Mouse (Mus musculus) hindbrain, embryonic 12.5 days (tissue): ENCODE results near the gene Olfr1290. TPM values are rescaled to one million over a fixed set of nuclear protein-coding genes. Genes with fewer than 3 reads are reported as not detected.

Experiments
- ATAC-seq: fragments of 200-750 bp; cut with Nextera tagmentation; 2 replicates; pipeline ENCODE4 v1.8.0; 2017; ENCODE audit warnings: moderate TSS enrichment; ENCODE audit not compliant: low FRiP score
- H3K27ac ChIP-seq: fragments of 300-500 bp; sonication (generic); 2 replicates; pipeline ENCODE4 v1.5.1; 2016; ENCODE audit warnings: mild to moderate bottlenecking
- H3K27me3 ChIP-seq: fragments of 300-500 bp; sonication (generic); 2 replicates; pipeline ENCODE4 v1.6.1; 2016; ENCODE audit warnings: mild to moderate bottlenecking
- H3K36me3 ChIP-seq: fragments of 300-500 bp; sonication (generic); 2 replicates; pipeline ENCODE4 v1.6.1; 2016; ENCODE audit warnings: mild to moderate bottlenecking
- H3K4me1 ChIP-seq: fragments of 300-500 bp; sonication (generic); 2 replicates; pipeline ENCODE4 v1.6.1; 2016
- H3K4me2 ChIP-seq: fragments of 300-500 bp; sonication (generic); replicated peaks from 2 replicates; pipeline ENCODE4 v1.6.1; 2016; ENCODE audit warnings: mild to moderate bottlenecking
- H3K4me3 ChIP-seq: fragments of 300-500 bp; sonication (generic); 2 replicates; pipeline ENCODE4 v1.5.1; 2016; ENCODE audit warnings: mild to moderate bottlenecking
- H3K9ac ChIP-seq: fragments of 300-500 bp; sonication (generic); 2 replicates; pipeline ENCODE4 v1.6.1; 2016; ENCODE audit warnings: mild to moderate bottlenecking, moderate library complexity
- H3K9me3 ChIP-seq: fragments of 300-500 bp; sonication (generic); replicated peaks from 2 replicates; pipeline ENCODE4 v1.6.1; 2016; ENCODE audit warnings: mild to moderate bottlenecking
- WGBS: fragments of 180-500 bp; shearing (Covaris S2); methylation state at CpG from one replicate; pipeline ENCODE4 v1.1.7; 2016; 5-methylcytosine and 5-hydroxymethylcytosine counted together
- polyA plus RNA-seq: library from polyadenylated mRNA; unstranded; fragments of >200 nt; fragmentation: Nextera tagmentation; extraction: Ambion mirVana; gene quantifications from 2 replicates; pipeline ENCODE4 v1.2.1, GENCODE M21; 2016

The Olfr1290 gene
- polyA plus RNA-seq = not detected in 2 replicates

DNA sequence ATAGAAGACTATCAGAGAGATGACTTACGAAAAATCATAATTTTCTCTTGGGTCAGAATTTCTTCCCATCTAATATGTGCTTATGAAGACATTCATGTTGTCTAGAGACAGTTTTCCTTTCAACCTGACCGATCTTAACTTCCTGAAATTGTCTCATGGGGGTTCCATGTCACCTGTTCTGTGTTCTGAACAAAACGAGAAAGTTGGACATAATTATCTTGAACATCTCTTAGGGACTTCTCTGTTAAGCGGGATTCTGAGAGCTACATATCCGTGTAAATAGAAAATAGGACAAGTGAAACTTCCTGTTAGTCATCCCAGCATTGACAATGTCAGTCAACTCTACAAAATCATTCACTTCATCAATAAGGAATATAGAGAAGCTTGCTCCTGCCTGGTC is at the start of gene Olfr1290:
Gene Olfr1290, minus strand, starts transcription at position 101 of the 400 bp plus-strand sequence.
- no peak for ATAC-seq
- Histone ChIP-seq H3K27me3 (no peaks in the 10 kb centered on the region), H3K9me3 (no peaks in the 10 kb centered on the region), H3K9ac (no peak within 1 kb of the TSS), H3K27ac (no peak within 1 kb of the TSS), H3K4me1 (no peaks in the 10 kb centered on the region), H3K4me3 (no peak within 1 kb of the TSS), H3K4me2 (no peak within 1 kb of the TSS), H3K36me3 (no peaks in the 10 kb centered on the region)
- 83% methylated on average over 5 of the region's 5 CpGs for WGBS

DNA sequence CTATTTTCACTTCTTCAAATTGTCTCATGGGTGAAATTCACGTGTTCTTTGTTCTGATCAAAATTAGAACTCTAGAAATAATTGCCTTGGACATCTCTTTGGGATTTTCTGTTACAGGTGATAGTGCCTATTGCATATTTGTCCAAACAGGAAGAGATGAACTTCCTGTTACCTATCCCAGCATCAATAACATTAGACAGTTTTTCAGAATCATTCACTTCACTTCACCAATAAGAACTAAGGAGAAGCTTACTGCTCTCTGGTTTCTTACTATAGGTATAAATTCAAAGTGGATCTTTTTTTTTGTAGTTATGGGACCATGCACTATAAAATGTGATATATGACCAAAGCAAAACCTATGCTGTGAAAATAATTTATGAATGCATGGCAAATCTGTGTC is 46.6 kb upstream of the Olfr1290 start, which contains the start of gene Olfr1294:
Gene Olfr1294, minus strand, starts transcription at position 101 of the 400 bp plus-strand sequence.
- 69% methylated on average over 1 of the region's 1 CpGs for WGBS
- ATAC-seq = no peak
- no peaks in the 10 kb centered on the region for H3K9me3 ChIP-seq

DNA sequence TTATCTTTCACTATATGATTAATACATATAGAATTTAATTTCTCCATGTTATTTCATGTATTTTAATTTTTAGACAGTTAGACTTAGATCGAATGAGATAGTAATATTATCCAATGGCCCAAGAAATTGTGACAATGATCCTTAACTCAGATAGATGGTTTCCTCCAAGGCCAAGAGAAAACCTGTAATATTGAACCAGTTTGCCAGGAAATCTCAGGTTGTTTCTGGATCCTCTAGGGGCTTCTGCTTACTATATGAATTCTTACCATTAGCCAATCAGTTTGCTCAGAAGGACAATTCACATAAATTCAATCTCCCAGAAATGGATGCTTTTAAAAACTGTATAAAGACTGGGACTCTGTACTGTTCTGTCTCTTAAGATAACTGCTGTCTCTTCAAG is 31.3 kb upstream of the Olfr1290 start, which contains the start of gene Olfr1293-ps:
Gene Olfr1293-ps, plus strand, starts transcription at position 301 of the 400 bp plus-strand sequence.
- WGBS = 86% methylated on average over 1 of the region's 1 CpGs
- Histone ChIP-seq H3K36me3 (no peaks in the 10 kb centered on the region), H3K9ac (no peak within 1 kb of the TSS), H3K4me2 (no peak within 1 kb of the TSS), H3K9me3 (0 out of 2 replicates have a peak, but pooled peaks cover 5% of the 10 kb centered on the region), H3K4me1 (no peaks in the 10 kb centered on the region), H3K4me3 (no peak within 1 kb of the TSS), H3K27me3 (no peaks in the 10 kb centered on the region), H3K27ac (no peak within 1 kb of the TSS)
- ATAC-seq = no peak

More for the DNA sequence above, 46.6 kb upstream of the Olfr1290 start, which contains the start of gene Olfr1294:
- H3K27me3 ChIP-seq = no peaks in the 10 kb centered on the region
- H3K4me2 ChIP-seq = no peak within 1 kb of the TSS
- H3K4me1 ChIP-seq = no peaks in the 10 kb centered on the region
- H3K4me3 ChIP-seq = no peak within 1 kb of the TSS
- H3K27ac ChIP-seq = no peak within 1 kb of the TSS
- no peak within 1 kb of the TSS for H3K9ac ChIP-seq
- no peaks in the 10 kb centered on the region for H3K36me3 ChIP-seq

DNA sequence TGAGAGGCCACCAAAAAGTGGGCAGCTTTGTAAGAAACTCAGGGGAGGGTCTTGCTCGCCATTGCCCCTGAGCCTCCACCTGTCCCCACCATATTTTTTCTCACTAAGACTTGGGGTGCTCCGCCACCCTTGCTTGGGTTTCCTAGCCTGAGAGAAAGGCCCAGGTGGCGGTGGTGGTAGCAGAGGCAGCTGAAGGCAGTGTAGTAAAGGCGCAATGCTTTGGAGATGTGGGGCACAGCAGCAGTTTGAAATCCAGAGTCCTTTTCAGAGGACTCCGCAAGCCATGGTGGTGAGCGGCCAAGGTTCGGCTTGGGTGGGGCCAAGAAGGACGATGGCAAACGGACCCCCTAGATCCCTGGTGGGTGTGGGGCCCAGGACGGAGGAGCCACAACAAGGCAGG is 23.8 kb upstream of the Olfr1290 start:
- Histone ChIP-seq H3K4me1 (no peaks in the 10 kb centered on the region), H3K27ac (no peak overlapping the region), H3K9me3 (0 out of 2 replicates have a peak, but pooled peaks cover 8% of the 10 kb centered on the region), H3K9ac (no peak overlapping the region), H3K27me3 (no peaks in the 10 kb centered on the region), H3K36me3 (no peaks in the 10 kb centered on the region), H3K4me3 (no peak overlapping the region), H3K4me2 (no peak overlapping the region)
- 91% methylated on average over 10 of the region's 10 CpGs for WGBS
- ATAC-seq = no peak

DNA sequence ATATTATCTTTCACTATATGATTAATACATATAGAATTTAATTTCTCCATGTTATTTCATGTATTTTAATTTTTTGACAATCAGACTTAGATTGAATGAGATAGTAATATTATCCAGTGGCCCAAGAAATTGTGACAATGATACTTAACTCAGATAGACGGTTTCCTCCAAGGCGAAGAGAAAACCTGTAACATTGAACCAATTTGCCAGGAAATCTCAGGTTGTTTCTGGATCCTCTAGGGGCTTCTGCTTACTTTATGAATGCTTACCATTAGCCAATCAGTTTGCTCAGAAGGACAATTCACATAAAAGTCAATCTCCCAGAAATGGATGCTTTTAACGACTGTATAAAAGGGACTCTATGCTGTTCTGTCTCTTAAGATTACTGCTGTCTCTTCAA is 3.3 kb upstream of the Olfr1290 start, which contains the start of gene Olfr1291-ps1:
Gene Olfr1291-ps1, plus strand, starts transcription at position 301 of the 400 bp plus-strand sequence.
- H3K4me1 ChIP-seq = no peaks in the 10 kb centered on the region
- no peak within 1 kb of the TSS for H3K4me3 ChIP-seq
- no peak for ATAC-seq
- no peak within 1 kb of the TSS for H3K9ac ChIP-seq
- no peaks in the 10 kb centered on the region for H3K9me3 ChIP-seq
- no peaks in the 10 kb centered on the region for H3K36me3 ChIP-seq
- no peak within 1 kb of the TSS for H3K4me2 ChIP-seq
- H3K27me3 ChIP-seq = no peaks in the 10 kb centered on the region
- WGBS = 90% methylated on average over 3 of the region's 3 CpGs
- no peak within 1 kb of the TSS for H3K27ac ChIP-seq

DNA sequence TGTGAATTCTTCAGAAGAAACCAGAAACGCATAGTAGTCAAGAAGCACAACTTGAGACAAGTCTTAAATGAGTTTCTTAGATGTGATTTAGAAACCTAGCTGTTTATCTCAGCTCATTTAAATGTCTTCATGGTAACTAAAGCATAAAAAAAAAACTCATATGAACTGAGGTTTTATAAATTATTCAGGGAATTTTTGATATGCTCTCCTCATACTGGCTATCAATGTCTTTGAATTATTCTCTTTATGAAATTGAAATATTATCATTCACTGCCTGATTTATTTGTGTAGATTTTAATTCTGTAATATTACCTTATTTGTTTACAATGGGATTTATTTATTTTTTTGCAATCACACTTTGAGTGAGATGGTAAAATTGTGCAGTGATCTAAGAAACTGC is 13.1 kb downstream of the Olfr1290 start, which contains the start of gene Olfr1289:
Gene Olfr1289, plus strand, starts transcription at position 301 of the 400 bp plus-strand sequence.
- Histone ChIP-seq H3K9ac (no peak within 1 kb of the TSS), H3K9me3 (no peaks in the 10 kb centered on the region), H3K27ac (no peak within 1 kb of the TSS), H3K4me3 (no peak within 1 kb of the TSS), H3K4me2 (no peak within 1 kb of the TSS), H3K36me3 (no peaks in the 10 kb centered on the region), H3K4me1 (no peaks in the 10 kb centered on the region), H3K27me3 (no peaks in the 10 kb centered on the region)
- WGBS = 87% methylated on average over 1 of the region's 1 CpGs
- ATAC-seq = no peak

DNA sequence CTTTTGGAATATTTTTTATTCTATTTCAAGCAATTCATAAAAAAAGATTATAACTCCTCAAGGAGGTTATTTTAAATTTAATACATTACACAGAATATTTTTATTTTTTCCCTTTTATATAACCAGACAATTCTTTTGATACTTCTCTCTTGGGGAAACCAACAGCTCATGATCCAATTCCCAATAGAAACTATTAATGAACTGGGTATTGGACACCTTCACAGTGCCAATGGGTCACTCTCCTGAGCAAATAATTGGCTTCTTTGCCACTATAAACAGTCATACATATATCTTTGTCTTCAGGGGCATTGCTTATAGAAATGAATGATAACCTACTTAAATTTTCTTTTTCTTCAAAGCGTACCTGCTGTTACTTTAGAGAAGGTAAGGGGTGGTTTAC is 19.8 kb downstream of the Olfr1290 start, which contains the start of gene Olfr1288:
Gene Olfr1288, plus strand, starts transcription at position 301 of the 400 bp plus-strand sequence.
- H3K4me2 ChIP-seq = no peak within 1 kb of the TSS
- H3K9me3 ChIP-seq = no peaks in the 10 kb centered on the region
- no peak within 1 kb of the TSS for H3K4me3 ChIP-seq
- no peaks in the 10 kb centered on the region for H3K27me3 ChIP-seq
- no peaks in the 10 kb centered on the region for H3K36me3 ChIP-seq
- 82% methylated on average over 1 of the region's 1 CpGs for WGBS
- no peaks in the 10 kb centered on the region for H3K4me1 ChIP-seq
- no peak for ATAC-seq
- H3K27ac ChIP-seq = no peak within 1 kb of the TSS
- no peak within 1 kb of the TSS for H3K9ac ChIP-seq

DNA sequence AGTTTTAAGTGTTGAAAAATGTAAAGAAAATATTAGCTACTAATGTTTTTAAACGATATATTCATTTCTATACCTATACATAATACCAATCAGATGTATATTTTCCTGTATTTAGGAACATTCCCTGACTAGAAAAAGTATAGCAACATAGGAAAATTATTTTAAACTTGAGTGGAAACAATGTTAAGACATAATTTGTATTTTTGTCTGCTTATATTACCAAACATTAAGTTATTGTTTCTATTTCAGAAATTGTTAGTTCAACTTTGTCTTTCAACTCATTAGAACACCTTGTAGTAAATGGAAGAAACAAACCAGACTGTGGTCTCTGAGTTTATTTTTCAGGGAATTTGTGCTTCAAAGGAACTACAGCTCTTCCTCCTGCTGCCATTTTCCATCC is 44.8 kb downstream of the Olfr1290 start, which contains the start of gene Olfr1287:
Gene Olfr1287, plus strand, starts transcription at position 301 of the 400 bp plus-strand sequence.
- Histone ChIP-seq H3K4me1 (no peaks in the 10 kb centered on the region), H3K4me2 (no peak within 1 kb of the TSS), H3K4me3 (no peak within 1 kb of the TSS), H3K36me3 (no peaks in the 10 kb centered on the region), H3K27me3 (no peaks in the 10 kb centered on the region), H3K9ac (no peak within 1 kb of the TSS), H3K9me3 (no peaks in the 10 kb centered on the region), H3K27ac (no peak within 1 kb of the TSS)
- no peak for ATAC-seq
- WGBS = 63% methylated on average over 1 of the region's 1 CpGs

Other genes with a start within 250 kb of the Olfr1290 start
- not detected in 2 replicates for gene Olfr1276, start 239.3 kb downstream of the Olfr1290 start, polyA plus RNA-seq
- not detected in 2 replicates for gene Olfr1277, start 219.7 kb downstream of the Olfr1290 start, polyA plus RNA-seq
- gene Olfr1278, start 203.7 kb downstream of the Olfr1290 start, polyA plus RNA-seq = not detected in 2 replicates
- not detected in 2 replicates for gene Olfr1279, start 193.2 kb downstream of the Olfr1290 start, polyA plus RNA-seq
- not detected in 2 replicates for gene Olfr1280, start 179.8 kb downstream of the Olfr1290 start, polyA plus RNA-seq
- gene Olfr1281, start 167.3 kb downstream of the Olfr1290 start, polyA plus RNA-seq = not detected in 2 replicates
- gene Olfr1282, start 157.8 kb downstream of the Olfr1290 start, polyA plus RNA-seq = not detected in 2 replicates
- gene Olfr1283, start 127.0 kb downstream of the Olfr1290 start, polyA plus RNA-seq = not detected in 2 replicates
- not detected in 2 replicates for gene Olfr1284, start 118.3 kb downstream of the Olfr1290 start, polyA plus RNA-seq
- gene Olfr1286, start 70.7 kb downstream of the Olfr1290 start, polyA plus RNA-seq = not detected in 2 replicates
- gene Olfr1287, start 44.7 kb downstream of the Olfr1290 start, polyA plus RNA-seq = not detected in 2 replicates
- gene Olfr1288, start 19.7 kb downstream of the Olfr1290 start, polyA plus RNA-seq = not detected in 2 replicates
- gene Olfr1289, start 13.0 kb downstream of the Olfr1290 start, polyA plus RNA-seq = not detected in 2 replicates
- gene Olfr1291-ps1, start 3.4 kb upstream of the Olfr1290 start, polyA plus RNA-seq = not detected in 2 replicates
- not detected in 2 replicates for gene Olfr1293-ps, start 31.4 kb upstream of the Olfr1290 start, polyA plus RNA-seq
- not detected in 2 replicates for gene Olfr1294, start 46.5 kb upstream of the Olfr1290 start, polyA plus RNA-seq
- not detected in 2 replicates for gene Olfr1295, start 75.9 kb upstream of the Olfr1290 start, polyA plus RNA-seq
- gene Olfr1297, start 132.7 kb upstream of the Olfr1290 start, polyA plus RNA-seq = not detected in 2 replicates
- not detected in 2 replicates for gene Olfr1298, start 155.4 kb upstream of the Olfr1290 start, polyA plus RNA-seq
- gene Olfr1299, start 167.6 kb upstream of the Olfr1290 start, polyA plus RNA-seq = not detected in 2 replicates